Mouse (Mus musculus) midbrain, embryonic 12.5 days (tissue): ENCODE measurements at regions not wholly inside any gene's neighbourhood (a gene's known extent, or its start where the extent isn't known, plus 50 kb on each side); places are given as distances from the start of the nearest gene placed in this dataset.

Experiments
- ATAC-seq: fragments of 200-750 bp; cut with Nextera tagmentation; 2 replicates; pipeline ENCODE4 v1.8.0; 2017; ENCODE audit warnings: low read depth, moderate TSS enrichment, moderate library complexity; ENCODE audit not compliant: low FRiP score
- H3K27ac ChIP-seq: fragments of 300-500 bp; sonication (generic); replicated peaks from 2 replicates; pipeline ENCODE4 v1.5.1; 2016; ENCODE audit warnings: mild to moderate bottlenecking
- H3K27me3 ChIP-seq: fragments of 300-500 bp; sonication (generic); 2 replicates; pipeline ENCODE4 v1.6.1; 2016; ENCODE audit warnings: mild to moderate bottlenecking
- H3K36me3 ChIP-seq: fragments of 300-500 bp; sonication (generic); 2 replicates; pipeline ENCODE4 v1.6.1; 2016
- H3K4me1 ChIP-seq: fragments of 300-500 bp; sonication (generic); 2 replicates; pipeline ENCODE4 v1.6.1; 2016
- H3K4me2 ChIP-seq: fragments of 300-500 bp; sonication (generic); replicated peaks from 2 replicates; pipeline ENCODE4 v1.6.1; 2016; ENCODE audit warnings: mild to moderate bottlenecking, moderate library complexity
- H3K4me3 ChIP-seq: fragments of 300-500 bp; sonication (generic); 2 replicates; pipeline ENCODE4 v1.5.1; 2016; ENCODE audit warnings: mild to moderate bottlenecking
- H3K9ac ChIP-seq: fragments of 300-500 bp; sonication (generic); replicated peaks from 2 replicates; pipeline ENCODE4 v1.6.1; 2016; ENCODE audit warnings: mild to moderate bottlenecking, moderate library complexity
- H3K9me3 ChIP-seq: fragments of 300-500 bp; sonication (generic); 2 replicates; pipeline ENCODE4 v1.6.1; 2016; ENCODE audit warnings: mild to moderate bottlenecking
- WGBS: fragments of 180-500 bp; shearing (Covaris S2); methylation state at CpG from one replicate; pipeline ENCODE4 v1.1.7; 2016; 5-methylcytosine and 5-hydroxymethylcytosine counted together

DNA sequence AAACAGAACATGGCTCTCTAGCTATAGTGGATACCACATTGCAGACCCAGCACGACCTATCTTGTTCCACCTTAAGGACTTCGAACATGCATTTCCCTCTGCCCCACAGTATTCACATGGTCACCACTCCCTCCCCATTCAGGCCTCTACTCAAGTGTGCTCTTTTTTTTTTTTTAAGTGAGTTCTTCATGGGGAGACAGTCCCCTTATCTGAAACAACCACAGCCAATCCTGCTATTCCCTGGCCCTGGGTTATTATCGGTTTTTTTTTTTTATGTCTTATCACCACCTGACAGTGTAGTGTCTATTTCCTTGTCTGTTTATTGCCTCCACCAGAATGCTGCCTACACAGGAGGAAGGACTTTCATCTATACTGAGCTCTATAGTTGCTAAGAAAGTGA lies 125.6 kb upstream of the Parp11 start:
- Histone ChIP-seq H3K4me3 (no peak overlapping the region), H3K4me1 (peaks cover 21% of the 10 kb centered on the region; the same call in 1 of the 2 replicates), H3K9ac (no peak overlapping the region), H3K27me3 (peaks cover 21% of the 10 kb centered on the region; the same call in 1 of the 2 replicates), H3K4me2 (no peak overlapping the region), H3K9me3 (no peaks in the 10 kb centered on the region), H3K36me3 (no peaks in the 10 kb centered on the region), H3K27ac (no peak overlapping the region)
- no peak for ATAC-seq
- WGBS: 90% methylated on average over 3 of the region's 3 CpGs

DNA sequence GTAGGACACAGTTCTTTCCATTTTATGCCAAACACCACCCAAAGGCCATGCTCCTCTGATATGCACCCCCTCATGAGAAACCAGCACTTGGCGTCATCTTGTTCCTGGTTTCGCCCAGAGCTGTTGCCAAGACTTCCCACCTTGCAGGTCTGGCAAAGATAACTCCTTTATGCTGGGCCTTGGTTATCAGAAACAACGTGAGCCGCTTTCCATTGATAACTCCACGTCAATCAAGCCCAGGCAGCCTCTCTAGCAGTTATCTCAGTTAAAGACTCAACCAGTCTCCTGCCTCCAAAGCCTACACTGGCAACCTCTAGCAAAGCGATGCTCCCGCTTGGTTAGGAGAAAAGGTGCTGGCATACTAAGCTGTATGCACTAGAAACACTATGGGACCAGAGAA lies 124.2 kb upstream of the Parp11 start:
- H3K9me3 ChIP-seq: no peaks in the 10 kb centered on the region
- ATAC-seq: no peak
- no peak overlapping the region for H3K27ac ChIP-seq
- H3K36me3 ChIP-seq: no peaks in the 10 kb centered on the region
- H3K9ac ChIP-seq: no peak overlapping the region
- peaks cover 19% of the 10 kb centered on the region; the same call in 1 of the 2 replicates for H3K4me1 ChIP-seq
- peaks cover 25% of the 10 kb centered on the region; the same call in 1 of the 2 replicates for H3K27me3 ChIP-seq
- no peak overlapping the region for H3K4me2 ChIP-seq
- no peak overlapping the region for H3K4me3 ChIP-seq
- WGBS: 80% methylated on average over 7 of the region's 7 CpGs

DNA sequence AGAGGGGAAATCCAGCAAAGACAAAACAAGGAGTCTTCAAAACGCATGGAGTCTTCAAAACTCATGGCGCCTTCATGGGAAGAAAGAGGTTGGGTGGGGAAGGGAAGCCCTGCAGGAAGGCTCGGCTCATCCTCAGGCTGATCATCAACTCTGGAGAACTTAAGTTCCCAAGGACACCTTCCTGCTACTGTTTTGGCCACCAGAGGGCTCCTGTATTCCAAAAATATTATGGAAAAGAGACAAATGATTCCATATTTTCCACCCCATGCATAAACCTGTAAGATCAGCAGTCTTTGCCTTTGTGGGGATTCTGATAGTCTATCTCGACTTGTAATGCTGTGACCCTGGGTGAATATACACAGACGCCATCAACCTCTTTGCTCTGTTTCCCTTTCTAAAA lies 121.7 kb upstream of the Parp11 start:
- no peak overlapping the region for H3K4me2 ChIP-seq
- no peak overlapping the region for H3K4me3 ChIP-seq
- no peaks in the 10 kb centered on the region for H3K36me3 ChIP-seq
- H3K27ac ChIP-seq: no peak overlapping the region
- WGBS: 51% methylated on average over 5 of the region's 5 CpGs
- H3K9me3 ChIP-seq: no peaks in the 10 kb centered on the region
- no peak overlapping the region; the same call in 1 of the 2 replicates for H3K9ac ChIP-seq
- ATAC-seq: no peak
- peaks cover 25% of the 10 kb centered on the region; the same call in 1 of the 2 replicates for H3K27me3 ChIP-seq
- peaks cover 23% of the 10 kb centered on the region for H3K4me1 ChIP-seq

DNA sequence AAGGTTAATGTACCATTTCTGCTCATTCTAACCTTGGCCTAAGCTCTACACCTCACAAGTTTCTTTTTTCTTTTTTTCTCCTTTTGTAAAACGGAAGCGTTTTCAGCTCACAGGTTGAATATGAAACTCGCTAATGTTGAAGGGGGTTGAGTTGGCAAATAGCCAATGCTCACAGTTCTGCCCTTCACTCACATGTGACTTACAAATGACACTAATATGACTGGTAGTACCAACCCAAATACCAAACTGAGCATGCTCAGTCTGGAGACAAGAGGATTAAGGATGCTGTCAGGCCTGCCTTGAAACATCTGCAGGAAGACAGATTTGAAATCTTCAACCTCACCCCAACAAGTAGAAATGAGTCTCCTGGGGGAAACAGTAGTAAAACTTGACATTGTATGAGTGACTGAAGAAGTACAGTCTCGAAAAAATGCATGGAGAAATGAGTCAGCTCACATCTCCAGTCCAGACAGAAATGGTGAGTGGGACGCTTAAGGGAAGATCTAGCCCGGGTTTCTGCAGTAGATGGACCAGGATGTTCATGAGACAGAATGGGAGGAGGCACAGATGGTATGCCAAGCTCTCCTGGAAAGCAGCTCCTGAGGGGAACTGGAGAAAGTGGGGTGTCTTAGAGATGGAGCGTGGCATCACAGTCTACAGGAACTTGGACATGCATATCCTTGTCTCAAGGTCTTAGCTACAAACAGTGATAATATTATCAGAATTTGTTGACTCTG lies 120.9 kb upstream of the Parp11 start:
- peaks cover 30% of the 10 kb centered on the region for H3K4me1 ChIP-seq
- no peaks in the 10 kb centered on the region for H3K36me3 ChIP-seq
- H3K9ac ChIP-seq: no peak overlapping the region
- no peak overlapping the region for H3K4me3 ChIP-seq
- 92% methylated on average over 7 of the region's 7 CpGs for WGBS
- no peaks in the 10 kb centered on the region for H3K9me3 ChIP-seq
- H3K27ac ChIP-seq: no peak overlapping the region
- peaks cover 25% of the 10 kb centered on the region; the same call in 1 of the 2 replicates for H3K27me3 ChIP-seq
- ATAC-seq: no peak
- H3K4me2 ChIP-seq: no peak overlapping the region

DNA sequence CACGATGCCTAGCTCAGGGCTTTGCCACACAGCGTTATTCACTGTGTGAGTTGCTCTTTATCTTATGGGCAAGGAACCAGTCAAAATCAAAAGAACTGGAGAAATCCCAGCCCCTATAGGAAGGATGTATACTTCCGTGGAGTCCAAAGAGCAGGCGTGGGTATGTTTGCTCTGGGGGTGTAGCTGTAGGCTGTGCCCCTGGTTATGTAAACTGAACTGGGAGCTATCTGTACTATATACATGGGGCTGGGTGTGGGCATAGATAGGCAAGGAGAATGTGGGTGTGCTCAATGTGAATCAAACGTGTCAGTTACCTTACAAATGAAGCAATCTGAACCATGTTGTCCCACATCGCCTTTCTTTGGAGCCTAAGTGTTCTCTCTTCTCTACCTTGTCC lies 120.3 kb upstream of the Parp11 start:
- Histone ChIP-seq H3K27ac (no peak overlapping the region), H3K4me1 (peaks cover 35% of the 10 kb centered on the region), H3K36me3 (no peaks in the 10 kb centered on the region), H3K4me3 (no peak overlapping the region), H3K9ac (no peak overlapping the region), H3K27me3 (peaks cover 30% of the 10 kb centered on the region), H3K4me2 (no peak overlapping the region), H3K9me3 (no peaks in the 10 kb centered on the region)
- WGBS: 78% methylated on average over 6 of the region's 6 CpGs
- ATAC-seq: no peak

DNA sequence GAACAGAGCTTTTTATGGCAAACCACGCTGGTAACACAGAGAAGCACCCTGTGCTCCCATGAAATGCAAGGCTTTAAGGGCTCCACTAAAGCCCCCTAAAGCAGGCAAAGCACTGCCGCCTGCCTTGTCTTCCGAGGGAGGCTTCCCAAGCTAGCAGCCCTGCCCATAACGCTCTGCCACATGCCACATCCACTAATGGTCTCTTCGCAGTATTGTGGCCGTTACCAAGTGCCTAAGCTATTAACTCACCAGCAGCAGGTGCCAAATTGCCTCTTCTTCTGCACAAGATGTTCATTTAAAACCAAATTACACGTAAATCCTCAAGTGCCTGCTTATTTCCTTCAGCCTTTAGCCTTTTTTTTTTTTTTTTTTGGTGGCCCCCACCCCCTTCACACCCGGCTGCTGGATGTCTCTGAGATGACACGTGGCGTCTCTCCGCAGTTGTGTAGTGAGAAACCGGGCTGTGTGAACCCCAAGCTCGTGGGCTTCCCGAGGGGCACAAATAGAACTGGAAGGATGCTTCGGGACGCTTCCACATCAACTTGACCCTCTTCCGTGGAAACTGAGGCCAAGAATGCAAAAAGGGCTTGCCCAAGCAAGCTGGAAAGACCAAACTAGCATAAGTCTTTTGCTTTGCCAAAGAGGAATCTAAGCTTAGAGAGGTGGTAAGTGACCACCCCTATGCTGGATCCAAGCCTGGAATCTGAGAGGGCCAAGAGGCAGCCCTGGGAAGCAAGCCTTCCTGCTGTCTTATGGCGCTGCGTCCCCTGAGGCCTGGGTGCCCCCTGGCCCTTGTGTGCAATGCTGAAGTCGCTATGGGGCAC lies 117.2 kb upstream of the Parp11 start:
- peak overlapping the region; percentile 42 for H3K4me3 ChIP-seq
- peak overlapping the region; percentile 59; the same call in 1 of the 2 replicates for H3K9ac ChIP-seq
- no peaks in the 10 kb centered on the region for H3K9me3 ChIP-seq
- H3K4me1 ChIP-seq: peaks cover 33% of the 10 kb centered on the region
- H3K4me2 ChIP-seq: peak overlapping the region; percentile 68
- H3K27ac ChIP-seq: peak overlapping the region; percentile 86
- no peaks in the 10 kb centered on the region for H3K36me3 ChIP-seq
- H3K27me3 ChIP-seq: peaks cover 22% of the 10 kb centered on the region
- WGBS: 13% methylated on average over 20 of the region's 20 CpGs
- no peak; the same call in 1 of the 2 replicates for ATAC-seq

DNA sequence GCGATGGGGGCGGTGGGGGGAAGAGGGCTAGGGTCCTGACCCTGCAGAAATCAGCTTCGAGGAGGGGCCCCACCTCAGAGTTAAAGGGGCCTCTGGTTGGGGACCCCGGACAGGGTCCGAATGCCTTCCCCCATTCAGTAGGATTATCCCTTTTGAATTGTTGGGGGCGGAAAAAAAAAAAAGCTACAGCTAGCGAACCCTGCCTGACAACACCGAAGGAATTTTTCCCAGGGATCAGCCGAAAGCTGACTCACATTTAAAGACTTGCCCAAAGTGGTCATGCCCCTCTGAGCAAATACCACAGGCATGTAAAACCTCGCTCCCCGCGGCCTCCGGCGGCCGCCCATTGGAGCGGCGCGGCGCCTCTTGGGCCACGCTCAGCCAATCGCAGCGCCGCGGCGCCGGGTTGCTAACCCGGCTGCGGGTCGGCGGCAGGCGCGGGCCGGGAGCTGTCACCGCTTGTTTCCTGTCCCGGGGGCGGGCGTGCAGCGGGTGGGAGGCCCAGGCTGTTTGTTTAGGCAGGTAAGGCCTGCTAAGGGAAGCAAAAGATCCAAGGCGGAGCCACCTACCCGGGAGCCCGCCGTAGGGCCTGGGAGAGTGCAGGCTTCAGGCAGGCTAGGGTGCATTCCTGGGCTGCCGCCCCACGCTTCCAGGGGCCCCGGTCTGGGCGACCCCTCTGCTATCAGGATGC lies 116.5 kb upstream of the Parp11 start:
- H3K9ac ChIP-seq: peak overlapping the region; percentile 59
- H3K27ac ChIP-seq: peak overlapping the region; percentile 86
- H3K36me3 ChIP-seq: no peaks in the 10 kb centered on the region
- ATAC-seq: peak; percentile 93
- WGBS: under 1% methylated on average over 46 of the region's 46 CpGs
- H3K27me3 ChIP-seq: peaks cover 21% of the 10 kb centered on the region
- peak overlapping the region; percentile 68 for H3K4me2 ChIP-seq
- H3K4me3 ChIP-seq: peak overlapping the region; percentile 42
- H3K4me1 ChIP-seq: peaks cover 27% of the 10 kb centered on the region
- H3K9me3 ChIP-seq: no peaks in the 10 kb centered on the region

DNA sequence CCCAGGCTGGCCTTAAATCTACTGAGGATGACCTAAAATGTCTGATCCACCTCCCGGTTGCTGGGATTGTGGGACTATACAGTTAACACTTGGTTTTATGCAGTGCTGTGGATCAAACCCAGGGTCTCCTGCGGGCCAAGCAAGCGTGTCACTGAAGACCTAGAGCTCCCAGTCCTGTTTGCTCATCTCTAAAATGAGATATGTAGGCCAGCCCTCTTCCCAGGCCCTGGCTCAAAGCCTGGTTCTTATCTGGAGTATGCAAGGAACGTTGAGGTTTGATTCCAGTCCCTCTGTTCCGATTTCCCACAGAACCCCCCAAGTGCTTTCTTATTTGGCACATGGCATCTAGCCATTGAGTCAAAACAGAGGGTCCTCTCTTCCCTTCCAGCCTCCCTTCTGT lies 115.5 kb upstream of the Parp11 start:
- H3K4me1 ChIP-seq: peaks cover 35% of the 10 kb centered on the region
- no peak for ATAC-seq
- H3K27me3 ChIP-seq: peaks cover 22% of the 10 kb centered on the region
- no peak overlapping the region for H3K4me2 ChIP-seq
- 72% methylated on average over 5 of the region's 5 CpGs for WGBS
- 0 out of 2 replicates have a peak overlapping the region, but pooled peaks have one; percentile 59 for H3K9ac ChIP-seq
- peak overlapping the region; percentile 86; the same call in 1 of the 2 replicates for H3K27ac ChIP-seq
- H3K36me3 ChIP-seq: no peaks in the 10 kb centered on the region
- H3K9me3 ChIP-seq: no peaks in the 10 kb centered on the region
- H3K4me3 ChIP-seq: no peak overlapping the region

DNA sequence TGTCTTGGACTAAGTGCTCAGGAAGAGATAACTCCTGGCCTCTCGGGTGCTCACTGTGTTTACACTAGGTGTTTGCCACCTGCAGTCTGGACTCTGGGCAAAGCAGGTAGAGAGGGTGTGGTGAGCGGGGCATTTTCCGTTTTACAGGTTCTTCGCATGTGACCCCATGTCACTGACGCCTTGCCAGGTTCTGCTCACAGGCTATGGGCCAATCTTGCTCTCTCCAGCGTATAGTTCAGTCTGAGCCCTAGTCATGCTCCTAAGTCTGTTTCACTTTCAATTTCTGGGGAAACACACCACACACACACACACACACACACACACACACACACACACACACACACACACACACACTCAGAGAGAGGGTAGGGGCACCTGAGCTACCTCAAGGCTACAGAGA lies 112.4 kb upstream of the Parp11 start:
- Histone ChIP-seq H3K27ac (no peak overlapping the region), H3K4me3 (no peak overlapping the region), H3K27me3 (peaks cover 19% of the 10 kb centered on the region), H3K9me3 (no peaks in the 10 kb centered on the region), H3K4me2 (no peak overlapping the region), H3K9ac (no peak overlapping the region), H3K4me1 (peaks cover 55% of the 10 kb centered on the region), H3K36me3 (no peaks in the 10 kb centered on the region)
- 92% methylated on average over 6 of the region's 6 CpGs for WGBS
- no peak for ATAC-seq

DNA sequence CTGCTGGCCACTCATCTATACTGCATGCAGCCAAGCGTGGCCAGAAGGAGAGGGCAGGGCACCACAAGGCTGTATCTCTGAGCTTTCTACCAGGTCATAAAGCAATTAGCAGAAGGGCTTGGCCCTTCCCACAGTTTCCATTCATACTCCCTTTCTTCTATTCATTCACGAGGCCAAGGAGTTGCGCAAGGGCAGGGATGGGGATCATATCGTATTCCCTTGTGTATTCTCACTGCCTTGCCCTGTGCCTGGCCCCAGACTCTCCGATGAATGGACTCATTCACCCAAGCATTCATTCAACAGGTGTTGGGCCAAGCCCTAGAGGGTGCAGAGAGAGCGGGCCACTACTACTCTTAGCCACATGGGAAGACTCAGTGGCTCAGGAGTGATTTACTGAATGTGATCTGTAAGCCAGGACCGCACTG lies 111.2 kb upstream of the Parp11 start:
- no peak overlapping the region for H3K4me2 ChIP-seq
- H3K9me3 ChIP-seq: no peaks in the 10 kb centered on the region
- peaks cover 47% of the 10 kb centered on the region for H3K4me1 ChIP-seq
- no peak for ATAC-seq
- H3K27me3 ChIP-seq: peaks cover 20% of the 10 kb centered on the region
- 29% methylated on average over 7 of the region's 7 CpGs for WGBS
- no peak overlapping the region for H3K4me3 ChIP-seq
- H3K36me3 ChIP-seq: no peaks in the 10 kb centered on the region
- H3K9ac ChIP-seq: no peak overlapping the region
- H3K27ac ChIP-seq: peak overlapping the region; percentile 93; the same call in 1 of the 2 replicates

DNA sequence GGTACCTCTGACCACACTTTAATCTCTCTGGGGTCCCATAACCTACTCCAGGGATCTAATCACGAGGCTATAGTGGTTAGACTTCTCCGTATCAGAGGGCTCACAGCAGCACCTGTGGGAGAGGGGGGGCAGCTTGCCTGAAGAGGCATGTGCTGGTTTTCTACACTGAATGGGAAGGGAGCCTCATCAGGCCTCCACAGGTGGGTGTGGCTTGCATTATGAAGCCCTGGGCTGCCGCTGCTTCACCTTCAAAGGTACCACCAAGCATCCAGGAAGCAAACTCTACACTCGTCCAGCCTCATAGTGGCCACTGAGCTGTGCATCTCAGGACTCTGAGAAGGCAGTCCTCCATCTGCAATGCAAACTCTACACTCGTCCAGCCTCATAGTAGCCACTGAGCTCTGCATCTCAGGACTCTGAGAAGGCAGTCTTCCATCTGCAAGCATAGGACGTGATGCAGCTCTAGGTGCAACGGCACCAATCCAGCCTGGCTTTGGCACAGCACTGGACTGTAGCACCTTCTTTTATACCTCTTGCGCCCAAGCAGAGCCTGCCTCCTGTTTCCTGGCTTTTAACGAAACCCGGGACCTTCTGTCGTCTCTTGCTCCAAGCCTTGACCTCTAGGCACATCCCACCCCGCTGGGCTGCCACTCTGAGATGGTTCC lies 110.5 kb upstream of the Parp11 start:
- Histone ChIP-seq H3K9me3 (no peaks in the 10 kb centered on the region), H3K4me3 (no peak overlapping the region), H3K4me2 (peak overlapping the region; percentile 33), H3K36me3 (no peaks in the 10 kb centered on the region), H3K4me1 (peaks cover 45% of the 10 kb centered on the region), H3K27me3 (peaks cover 23% of the 10 kb centered on the region), H3K9ac (0 out of 2 replicates have a peak overlapping the region, but pooled peaks have one; percentile 32), H3K27ac (peak overlapping the region; percentile 93)
- ATAC-seq: peak; percentile 9; the same call in 1 of the 2 replicates
- 13% methylated on average over 12 of the region's 12 CpGs for WGBS
